In the genomic region with DNA sequence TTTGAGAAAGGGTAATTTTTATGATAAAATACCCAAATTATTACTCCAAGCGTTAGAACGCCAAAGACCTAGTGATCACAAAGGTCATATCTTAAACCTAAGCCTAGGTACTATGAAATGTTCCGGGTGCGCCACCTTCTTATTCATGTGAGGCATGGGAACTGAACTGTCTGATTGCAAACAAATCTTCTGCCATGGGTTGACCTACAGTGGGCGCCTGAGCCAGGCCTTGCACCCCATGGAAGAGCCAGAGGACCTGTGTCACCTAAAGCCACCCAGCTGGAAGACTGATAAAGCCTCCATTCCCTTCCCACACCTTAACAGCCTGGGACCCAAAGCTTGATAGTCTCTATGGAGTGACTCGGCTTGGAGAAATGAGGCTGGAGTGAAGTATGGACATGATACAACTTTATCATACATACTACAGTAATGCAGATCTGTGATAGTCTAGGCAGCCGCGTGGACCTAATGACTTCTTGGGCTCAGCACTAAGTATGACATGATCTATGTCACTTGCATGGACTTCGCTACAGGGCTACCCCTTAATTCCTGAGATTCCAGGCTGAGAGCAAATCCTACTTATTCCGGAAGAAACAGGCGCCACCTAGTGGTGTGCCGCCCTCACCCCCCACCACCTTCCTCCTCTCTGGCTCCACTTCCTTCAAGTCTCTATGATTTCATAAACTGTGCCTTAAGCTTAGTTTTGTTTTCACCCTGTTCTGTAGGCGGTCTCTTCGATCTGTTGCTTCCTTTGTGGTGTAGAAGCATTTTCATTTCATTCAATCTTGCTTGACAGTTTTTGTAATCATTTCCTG, we compare ENCODE assay signal across 8 mouse cellular contexts. TPM values are rescaled to one million over a fixed set of nuclear protein-coding genes. Genes with fewer than 3 reads are reported as not detected.
DNase-seq lines count a peak whose midpoint lies in the region; ATAC-seq and TF ChIP-seq lines count a peak whose summit lies in the region.

No protein-coding gene starts in this region.

- peak overlapping the region; percentile 77 for H3K4me3 ChIP-seq in embryonic facial prominence, embryonic 13.5 days
- H3K4me3 ChIP-seq in kidney, embryonic 14.5 days (ENCODE audit: low read length): peak overlapping the region; percentile 88; the same call in 1 of the 2 replicates
- no peak overlapping the region for H3K4me3 ChIP-seq in liver, adult 2 months (ENCODE audit: insufficient read depth, low read depth, low read length)
- H3K4me3 ChIP-seq in stomach, postnatal 0 days (ENCODE audit: low read depth, low read length): peak overlapping the region; percentile 98

- no peaks in the 10 kb centered on the region for H3K27me3 ChIP-seq in embryonic facial prominence, embryonic 13.5 days
- H3K27me3 ChIP-seq in kidney, embryonic 14.5 days (ENCODE audit: control insufficient read depth, insufficient read depth, low read length): no peaks in the 10 kb centered on the region
- no peaks in the 10 kb centered on the region for H3K27me3 ChIP-seq in liver, adult 2 months (ENCODE audit: control insufficient read depth, insufficient read depth, low read length)
- H3K27me3 ChIP-seq in stomach, postnatal 0 days (ENCODE audit: control insufficient read depth, insufficient read depth, low read length): no peaks in the 10 kb centered on the region

- TF ChIP-seq CTCF in liver, adult 2 months (IDR thresholded peaks at IDR 0.05; ENCODE audit: low read depth, low read length): peak; percentile 82
- TF ChIP-seq CTCF in stomach, postnatal 0 days (IDR thresholded peaks at IDR 0.05; ENCODE audit: low read depth): peak; percentile 88

- no peak for ATAC-seq in embryonic facial prominence, embryonic 13.5 days (ENCODE audit: insufficient number of reproducible peaks, insufficient read depth, low FRiP score, low TSS enrichment, low read depth)
- ATAC-seq in kidney, embryonic 14.5 days (ENCODE audit: low FRiP score, low TSS enrichment): no peak
- ATAC-seq in monocyte, adult 5-6 weeks (replicated peaks; ENCODE audit: insufficient number of reproducible peaks, low FRiP score, low TSS enrichment, poor library complexity, severe bottlenecking): peak; percentile 46
- peak; percentile 32 for ATAC-seq in stomach, postnatal 0 days (ENCODE audit: low FRiP score, low TSS enrichment)

- peak overlapping the region; percentile 94; the same call in 1 of the 2 replicates for H3K27ac ChIP-seq in embryonic facial prominence, embryonic 13.5 days
- peak overlapping the region; percentile 77; the same call in 1 of the 2 replicates for H3K27ac ChIP-seq in kidney, embryonic 14.5 days (ENCODE audit: low read depth, low read length)
- no peak overlapping the region for H3K27ac ChIP-seq in liver, adult 2 months (replicated peaks; ENCODE audit: insufficient read depth, low read depth, low read length)
- peak overlapping the region; percentile 97; the same call in 1 of the 2 replicates for H3K27ac ChIP-seq in stomach, postnatal 0 days (replicated peaks)

- H3K4me2 ChIP-seq in embryonic facial prominence, embryonic 13.5 days: peak overlapping the region; percentile 67
- peak overlapping the region; percentile 69 for H3K4me2 ChIP-seq in kidney, embryonic 14.5 days (replicated peaks; ENCODE audit: low read depth, low read length)
- H3K4me2 ChIP-seq in stomach, postnatal 0 days (replicated peaks; ENCODE audit: low read depth): peak overlapping the region; percentile 88

- H3K79me2 ChIP-seq in liver, adult 2 months (ENCODE audit: control insufficient read depth, insufficient read depth, low read length): peaks cover 11% of the 10 kb centered on the region

- H3K36me3 ChIP-seq in embryonic facial prominence, embryonic 13.5 days: no peaks in the 10 kb centered on the region
- no peaks in the 10 kb centered on the region for H3K36me3 ChIP-seq in kidney, embryonic 14.5 days (ENCODE audit: control insufficient read depth, insufficient read depth, low read length)
- H3K36me3 ChIP-seq in liver, adult 2 months (ENCODE audit: control insufficient read depth, insufficient read depth, low read length): no peaks in the 10 kb centered on the region
- no peaks in the 10 kb centered on the region for H3K36me3 ChIP-seq in stomach, postnatal 0 days (ENCODE audit: control insufficient read depth, insufficient read depth, low read length)

- H3K9me3 ChIP-seq in embryonic facial prominence, embryonic 13.5 days: no peaks in the 10 kb centered on the region
- no peaks in the 10 kb centered on the region for H3K9me3 ChIP-seq in kidney, embryonic 14.5 days (ENCODE audit: control insufficient read depth, low read length)
- no peaks in the 10 kb centered on the region for H3K9me3 ChIP-seq in stomach, postnatal 0 days (ENCODE audit: control insufficient read depth, low read length)

- TF ChIP-seq EP300 in stomach, postnatal 0 days (optimal IDR thresholded peaks at IDR 0.05): no peak

- WGBS in embryonic facial prominence, embryonic 13.5 days: 48% methylated on average over 14 of the region's 14 CpGs
- WGBS in kidney, embryonic 14.5 days: 52% methylated on average over 14 of the region's 14 CpGs
- WGBS in liver, adult 2 months: 46% methylated on average over 14 of the region's 14 CpGs
- 34% methylated on average over 14 of the region's 14 CpGs for WGBS in stomach, postnatal 0 days

- no peak for TF ChIP-seq POLR2A in liver, adult 2 months (IDR thresholded peaks at IDR 0.05; ENCODE audit: extremely low read depth, insufficient read depth, low read length)

- no peak overlapping the region; the same call in 1 of the 2 replicates for H3K9ac ChIP-seq in embryonic facial prominence, embryonic 13.5 days
- no peak overlapping the region; the same call in 1 of the 2 replicates for H3K9ac ChIP-seq in kidney, embryonic 14.5 days (ENCODE audit: low read depth, low read length)
- no peak overlapping the region for H3K9ac ChIP-seq in liver, adult 2 months (ENCODE audit: low read depth, low read length)
- peak overlapping the region; percentile 93; the same call in 1 of the 2 replicates for H3K9ac ChIP-seq in stomach, postnatal 0 days (ENCODE audit: low read length)

- peak; percentile 89 for DNase-seq in 3T3-L1 (ENCODE audit: low read depth, low spot score)
- DNase-seq in adrenal gland, adult 8-10 months: peak; percentile 39
- peak; percentile 50 to 51 for DNase-seq in heart, adult 9 months (ENCODE audit: low spot score in 2 of 2)
- DNase-seq in liver, adult 2 months (ENCODE audit: extremely low read depth, low read depth, low spot score): peak; percentile 64
- DNase-seq in stomach, postnatal 0 days (ENCODE audit: low spot score): peak; percentile 74

- H3K4me1 ChIP-seq in embryonic facial prominence, embryonic 13.5 days: peaks cover 24% of the 10 kb centered on the region
- peaks cover 25% of the 10 kb centered on the region for H3K4me1 ChIP-seq in kidney, embryonic 14.5 days (ENCODE audit: control insufficient read depth, insufficient read depth, low read length)
- H3K4me1 ChIP-seq in liver, adult 2 months (ENCODE audit: control insufficient read depth, insufficient read depth, low read length): peaks cover 19% of the 10 kb centered on the region
- H3K4me1 ChIP-seq in stomach, postnatal 0 days (replicated peaks; ENCODE audit: control insufficient read depth, insufficient read depth): peaks cover 3% of the 10 kb centered on the region; the same call in 1 of the 2 replicates

RNA-seq across cellular contexts. Expression of a gene that starts 1.0 kb away (rescaled TPM):
- 10 to 100 TPM; 11.0 to 35.2 (median 19.0) TPM for total RNA-seq in adrenal gland, adult 8-10 months (2022)
- polyA plus RNA-seq in embryonic facial prominence, embryonic 13.5 days (2015; fragmentation: Nextera tagmentation; extraction: Ambion mirVana): 16.3 and 16.8 TPM in 2 replicates
- polyA plus RNA-seq in kidney, embryonic 14.5 days (2014; fragmentation: Nextera tagmentation; extraction: Ambion mirVana): 11.1 and 18.6 TPM in 2 replicates
- 6.1 and 6.5 TPM in 2 replicates for total RNA-seq in liver, adult 2 months (2014; rRNA removed)
- polyA plus RNA-seq in liver, adult 2 months (2012; rRNA removed): 1.9 and 2.7 TPM in 2 replicates
- 31.4 to 43.1 TPM (median 34.7 TPM) in 3 replicates for total RNA-seq in monocyte, adult 5-6 weeks (2017)
- 11.7 and 11.8 TPM in 2 replicates for polyA plus RNA-seq in stomach, postnatal 0 days (2015; fragmentation: Nextera tagmentation; extraction: Ambion mirVana)

Comparison
In these comparisons a context has a peak if more than half of its experiments do, and no peak if none do; other contexts are left out.
1. DNase-seq: peak in every context shown above with its lines; median percentile 89 in 3T3-L1; 74 in stomach, postnatal 0 days; 64 in liver, adult 2 months; 50 in heart, adult 9 months; 39 in adrenal gland, adult 8-10 months.
2. ATAC-seq: peak in monocyte, adult 5-6 weeks (single experiment) and stomach, postnatal 0 days (single experiment); none in embryonic facial prominence, embryonic 13.5 days (single experiment) and kidney, embryonic 14.5 days (single experiment).
3. Peak in every context shown above with its lines, with median percentiles within 50 percentile points of each other: H3K4me2 ChIP-seq.